Mouse (Mus musculus): ENCODE measurements at regions not wholly inside any gene's neighbourhood (a gene's known extent, or its start where the extent isn't known, plus 50 kb on each side); places are given as distances from the start of the nearest gene placed in this dataset.

- DNase-seq = no peak
These were observed 370.4 kb downstream of the Nbas start for GRCm38 (mm10) chr12:13639336-13639735.

All from lung, postnatal 14 days (tissue).